Mouse (Mus musculus): ENCODE measurements around the gene Tril.

DNA sequence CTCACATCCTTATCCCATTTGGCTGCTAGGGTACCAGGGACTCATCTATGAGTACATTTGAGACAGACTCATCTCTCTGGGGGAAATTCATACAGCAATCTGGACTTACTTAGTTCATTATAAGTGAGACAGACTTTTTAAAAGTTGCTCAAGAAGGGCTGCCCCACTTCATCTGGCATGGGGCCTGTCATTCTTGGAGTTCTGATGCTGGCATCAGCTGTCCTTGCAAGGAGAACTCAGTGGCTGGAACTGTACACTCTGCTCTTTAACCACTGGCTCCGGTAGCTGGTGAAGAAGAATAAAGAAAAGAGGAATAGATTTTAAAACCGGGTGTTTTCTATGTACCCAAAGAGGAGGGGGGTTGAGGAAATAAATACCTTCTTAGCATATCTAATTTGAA lies 36.1 kb upstream of the Tril start:
- TF ChIP-seq E2F4 (IDR thresholded peaks at IDR 0.05; ENCODE audit: insufficient replicate concordance, low read depth, low read length) = no peak
- TF ChIP-seq POLR2A (IDR thresholded peaks at IDR 0.05; ENCODE audit: low read depth, low read length) = no peak
- no peak for TF ChIP-seq CHD2 (IDR thresholded peaks at IDR 0.05; ENCODE audit: low read length)
- TF ChIP-seq MAX (IDR thresholded peaks at IDR 0.05; ENCODE audit: low read length) = no peak
- no peak for TF ChIP-seq CTCF (conservative IDR thresholded peaks at IDR 0.05 in 1 of 2, IDR thresholded peaks at IDR 0.05 in 1 of 2; ENCODE audit: low read depth in 2 of 2, low read length in 2 of 2)
